Mouse (Mus musculus): ENCODE measurements around the gene Rit1. TPM values are rescaled to one million over a fixed set of nuclear protein-coding genes. Genes with fewer than 3 reads are reported as not detected.
A peak's percentile ranks its signal among the peaks of the same experiment; 100 is the strongest.
"Not testable (repeated sequence)": the region's sequence is repeated elsewhere in the genome, so short reads cannot be mapped to it uniquely, and the experiment has no call there.

Rit1 gene
- polyA plus RNA-seq, 1 experiment from 2014 or later = 73.9 TPM

DNA sequence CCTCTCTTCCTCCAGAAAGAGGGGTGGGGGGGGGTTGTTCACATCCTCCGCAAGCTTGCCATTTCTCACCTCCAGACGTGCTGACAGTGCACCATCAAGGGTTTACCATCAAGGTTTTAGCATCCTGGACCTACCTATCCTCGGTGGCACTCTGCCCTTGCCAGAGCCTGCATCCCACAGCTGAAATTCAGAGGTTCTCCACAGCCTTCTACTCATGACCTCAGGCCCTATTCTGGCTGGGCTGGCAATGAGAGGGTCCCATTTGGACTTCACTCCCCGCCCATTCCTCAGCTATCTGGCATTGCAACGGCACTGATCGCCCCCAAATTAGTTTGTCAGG, 55.3 kb downstream of the Rit1 start:
- Histone ChIP-seq H3K4me2 (replicated peaks; ENCODE audit: low read depth, low read length) (peak overlapping the region; percentile 36), H3K27ac (ENCODE audit: low read length) (peak overlapping the region; percentile 15; the same call in 1 of the 2 replicates), H3K4me3 (ENCODE audit: low read depth, low read length) (peak overlapping the region; percentile 17; the same call in 1 of the 2 replicates)
- ATAC-seq (ENCODE audit: insufficient number of reproducible peaks, insufficient read depth, low FRiP score, low read depth) = peak; percentile 9; the same call in 1 of the 2 replicates
- not testable (repeated sequence) for H3K27me3 ChIP-seq (ENCODE audit: control insufficient read depth, insufficient read depth, low read length); H3K9ac ChIP-seq (replicated peaks; ENCODE audit: low read depth, low read length); H3K4me1 ChIP-seq (ENCODE audit: control insufficient read depth, insufficient read depth, low read length); H3K36me3 ChIP-seq (ENCODE audit: control insufficient read depth, insufficient read depth, low read length); H3K9me3 ChIP-seq (ENCODE audit: control insufficient read depth, low read depth, low read length)
- 9% methylated on average over 3 of the region's 6 CpGs for WGBS

DNA sequence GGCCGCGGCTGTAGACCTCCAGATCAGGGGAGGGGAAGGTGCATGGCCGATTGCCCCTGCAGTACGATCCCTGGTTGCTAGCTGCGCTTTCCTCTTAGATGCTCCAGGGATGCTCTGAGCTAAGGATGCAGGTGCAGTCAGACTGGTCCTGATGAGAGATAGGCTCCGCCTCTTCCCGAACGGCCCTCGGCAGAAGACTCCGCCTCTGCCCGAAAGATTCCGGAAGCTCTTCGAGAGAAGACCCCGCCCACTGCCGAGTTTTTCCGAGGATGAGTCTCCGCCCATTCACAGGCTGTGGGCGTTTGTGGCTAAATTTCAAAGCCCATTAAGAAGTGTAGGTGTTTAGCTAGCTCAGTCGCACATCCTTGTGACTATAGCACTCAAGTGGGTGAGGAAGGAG, 55.8 kb downstream of the Rit1 start:
- not testable (repeated sequence) for H3K9me3 ChIP-seq (ENCODE audit: control insufficient read depth, low read depth, low read length)
- peak; percentile 53 for ATAC-seq (ENCODE audit: insufficient number of reproducible peaks, insufficient read depth, low FRiP score, low read depth)

DNA sequence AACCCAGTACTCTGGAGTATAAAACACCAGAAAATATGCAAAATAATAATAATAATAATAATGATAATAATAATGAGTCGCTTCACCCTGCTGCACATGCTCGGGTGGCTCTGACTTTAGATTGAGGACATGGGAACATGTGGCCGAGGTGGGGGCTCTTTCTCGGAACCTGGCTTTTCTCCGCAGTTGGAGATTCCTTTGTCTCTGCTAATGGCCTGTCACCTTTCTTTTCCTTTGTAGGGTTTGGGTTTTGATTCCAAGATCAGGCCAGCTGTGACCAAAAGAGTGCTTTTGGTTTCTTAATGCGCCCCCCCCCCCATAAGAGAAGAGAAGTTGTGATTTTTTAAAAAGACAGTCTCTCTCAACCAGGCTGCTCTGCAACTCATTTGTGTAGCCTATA, 56.5 kb downstream of the Rit1 start:
- not testable (repeated sequence) for H3K27ac ChIP-seq (ENCODE audit: low read length); H3K4me1 ChIP-seq (ENCODE audit: control insufficient read depth, insufficient read depth, low read length); H3K9ac ChIP-seq (replicated peaks; ENCODE audit: low read depth, low read length); H3K4me2 ChIP-seq (replicated peaks; ENCODE audit: low read depth, low read length); H3K9me3 ChIP-seq (ENCODE audit: control insufficient read depth, low read depth, low read length); H3K27me3 ChIP-seq (ENCODE audit: control insufficient read depth, insufficient read depth, low read length); H3K4me3 ChIP-seq (ENCODE audit: low read depth, low read length); H3K36me3 ChIP-seq (ENCODE audit: control insufficient read depth, insufficient read depth, low read length); ATAC-seq (ENCODE audit: insufficient number of reproducible peaks, insufficient read depth, low FRiP score, low read depth)
- 77% methylated on average over 6 of the region's 6 CpGs for WGBS

More for the DNA sequence above, 55.8 kb downstream of the Rit1 start:
- H3K9ac ChIP-seq (replicated peaks; ENCODE audit: low read depth, low read length); H3K36me3 ChIP-seq (ENCODE audit: control insufficient read depth, insufficient read depth, low read length); H3K4me3 ChIP-seq (ENCODE audit: low read depth, low read length); H3K4me2 ChIP-seq (replicated peaks; ENCODE audit: low read depth, low read length); H3K4me1 ChIP-seq (ENCODE audit: control insufficient read depth, insufficient read depth, low read length); H3K27ac ChIP-seq (ENCODE audit: low read length); H3K27me3 ChIP-seq (ENCODE audit: control insufficient read depth, insufficient read depth, low read length): not testable (repeated sequence)
- whole genome bisulfite sequencing = under 1% methylated on average over 17 of the region's 19 CpGs

DNA sequence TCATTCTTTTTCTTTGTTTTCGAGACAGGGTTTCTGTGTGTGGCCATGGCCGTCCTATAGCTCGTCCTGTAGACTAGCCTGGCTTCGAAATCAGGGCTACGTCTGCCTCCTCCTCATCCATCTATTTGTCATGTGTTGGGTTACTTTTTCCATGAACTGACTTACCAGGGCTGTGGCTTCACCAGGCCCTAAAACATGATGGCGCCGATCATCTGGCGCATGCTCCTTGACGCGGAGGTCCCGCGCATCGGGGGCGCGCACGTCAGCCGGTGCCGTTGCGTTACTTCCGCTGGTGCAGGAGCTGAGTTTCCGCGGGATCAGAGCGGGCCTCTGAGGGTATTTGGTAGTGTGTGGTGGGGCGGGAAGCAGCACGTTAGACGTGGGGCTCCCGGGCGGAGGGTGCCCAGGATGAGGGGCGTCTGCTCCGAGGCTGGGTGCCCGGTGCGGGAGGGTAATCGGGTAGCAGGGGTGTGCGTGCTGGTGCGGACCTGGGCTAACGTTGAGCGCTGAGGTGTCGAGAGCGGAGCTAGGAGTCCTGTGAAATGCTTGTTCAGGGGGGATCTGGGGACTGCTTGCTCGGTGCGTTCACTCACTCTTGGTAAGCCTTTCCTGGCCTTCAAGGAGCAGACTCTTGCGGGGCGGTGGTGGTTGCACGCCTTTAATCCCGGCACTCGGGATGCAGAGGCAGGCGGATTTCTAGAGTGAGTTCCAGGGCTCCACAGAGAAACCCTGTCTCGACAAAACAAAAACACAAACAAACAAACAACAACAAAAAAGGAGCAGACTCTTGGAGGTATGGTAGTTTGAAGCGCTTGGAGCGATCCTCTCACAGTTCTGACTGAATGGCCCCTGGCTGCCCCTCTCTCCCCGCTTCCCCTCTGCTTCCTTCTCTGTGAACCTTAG, 58.6 kb downstream of the Rit1 start, which contains the start of gene Syt11:
Gene Syt11, minus strand, starts transcription at position 226 of the 903 bp plus-strand sequence.
- H3K4me3 ChIP-seq (ENCODE audit: low read depth, low read length) = peak within 1 kb of the TSS; percentile 24
- not testable (repeated sequence) for H3K4me1 ChIP-seq (ENCODE audit: control insufficient read depth, insufficient read depth, low read length); H3K9me3 ChIP-seq (ENCODE audit: control insufficient read depth, low read depth, low read length); H3K27ac ChIP-seq (ENCODE audit: low read length); H3K27me3 ChIP-seq (ENCODE audit: control insufficient read depth, insufficient read depth, low read length); H3K9ac ChIP-seq (replicated peaks; ENCODE audit: low read depth, low read length); H3K36me3 ChIP-seq (ENCODE audit: control insufficient read depth, insufficient read depth, low read length)
- 5% methylated on average over 33 of the region's 51 CpGs for WGBS
- peak within 1 kb of the TSS; percentile 29; the same call in 1 of the 2 replicates for H3K4me2 ChIP-seq (replicated peaks; ENCODE audit: low read depth, low read length)
- peak; percentile 64; the same call in 1 of the 2 replicates for ATAC-seq (ENCODE audit: insufficient number of reproducible peaks, insufficient read depth, low FRiP score, low read depth)

Other genes starting within 250 kb of the Rit1 start
- 128 and 148 TPM in 2 replicates for gene Lmna, start 206.9 kb upstream of the Rit1 start, polyA plus RNA-seq (2014; fragmentation: Nextera tagmentation; extraction: Ambion mirVana)
- gene Mex3a, start 184.4 kb upstream of the Rit1 start, polyA plus RNA-seq (2014; fragmentation: Nextera tagmentation; extraction: Ambion mirVana) = 25.2 and 26.3 TPM in 2 replicates
- gene Rab25, start 168.5 kb upstream of the Rit1 start, polyA plus RNA-seq (2014; fragmentation: Nextera tagmentation; extraction: Ambion mirVana) = 57.0 and 67.9 TPM in 2 replicates
- 84.8 and 88.5 TPM in 2 replicates for gene Lamtor2, start 163.8 kb upstream of the Rit1 start, polyA plus RNA-seq (2014; fragmentation: Nextera tagmentation; extraction: Ambion mirVana)
- 48.4 TPM in 2 replicates for gene Ubqln4, start 163.1 kb upstream of the Rit1 start, polyA plus RNA-seq (2014; fragmentation: Nextera tagmentation; extraction: Ambion mirVana)
- 295 and 301 TPM in 2 replicates for gene Ssr2, start 141.0 kb upstream of the Rit1 start, polyA plus RNA-seq (2014; fragmentation: Nextera tagmentation; extraction: Ambion mirVana)
- gene Arhgef2, start 110.9 kb upstream of the Rit1 start, polyA plus RNA-seq (2014; fragmentation: Nextera tagmentation; extraction: Ambion mirVana) = 108 and 119 TPM in 2 replicates
- not detected in 2 replicates for gene Rxfp4, start 63.7 kb upstream of the Rit1 start, polyA plus RNA-seq (2014; fragmentation: Nextera tagmentation; extraction: Ambion mirVana)
- 81.9 and 90.4 TPM in 2 replicates for gene Khdc4, start 31.0 kb upstream of the Rit1 start, polyA plus RNA-seq (2014; fragmentation: Nextera tagmentation; extraction: Ambion mirVana)
- 27.7 and 29.3 TPM in 2 replicates for gene Syt11, start 58.3 kb downstream of the Rit1 start, polyA plus RNA-seq (2014; fragmentation: Nextera tagmentation; extraction: Ambion mirVana)
- 12.6 and 15.7 TPM in 2 replicates for gene Gon4l, start 118.4 kb downstream of the Rit1 start, polyA plus RNA-seq (2014; fragmentation: Nextera tagmentation; extraction: Ambion mirVana)
- gene Msto1, start 197.2 kb downstream of the Rit1 start, polyA plus RNA-seq (2014; fragmentation: Nextera tagmentation; extraction: Ambion mirVana) = 40.5 and 43.5 TPM in 2 replicates
- 30.8 and 31.4 TPM in 2 replicates for gene Ash1l, start 233.8 kb downstream of the Rit1 start, polyA plus RNA-seq (2014; fragmentation: Nextera tagmentation; extraction: Ambion mirVana)
- gene Dap3, start 234.3 kb downstream of the Rit1 start, polyA plus RNA-seq (2014; fragmentation: Nextera tagmentation; extraction: Ambion mirVana) = 137 and 149 TPM in 2 replicates

Measured in stomach, embryonic 14.5 days (tissue).